Mouse (Mus musculus): ENCODE data around the gene Sapcd1. TPM values are rescaled to one million over a fixed set of nuclear protein-coding genes. Genes with fewer than 3 reads are reported as not detected.
A peak's percentile ranks its signal among the peaks of the same experiment; 100 is the strongest.
"Not testable (repeated sequence)": the region's sequence is repeated elsewhere in the genome, so short reads cannot be mapped to it uniquely, and the experiment has no call there.

Gene Sapcd1
- polyA plus RNA-seq, 1 experiment, result 0.94 TPM

GRCm38 (mm10) chr17:34996411-34997141 is 31.2 kb downstream of the Sapcd1 start:
- no peak overlapping the region for H3K27ac ChIP-seq (ENCODE audit: insufficient read depth, low read length)
- TF ChIP-seq POLR2A (IDR thresholded peaks at IDR 0.05; ENCODE audit: extremely low read depth, insufficient read depth, low read length) (no peak), CTCF (IDR thresholded peaks at IDR 0.05; ENCODE audit: extremely low read depth, insufficient read depth, low read length) (no peak)
- H3K4me1 ChIP-seq (ENCODE audit: control insufficient read depth, insufficient read depth, low read length), result no peaks in the 10 kb centered on the region

GRCm38 (mm10) chr17:34995927-34996326 is 31.9 kb downstream of the Sapcd1 start:
- H3K27ac ChIP-seq (ENCODE audit: insufficient read depth, low read length); H3K4me1 ChIP-seq (ENCODE audit: control insufficient read depth, insufficient read depth, low read length); H3K4me3 ChIP-seq (ENCODE audit: insufficient read depth, low read length): not testable (repeated sequence)

More at GRCm38 (mm10) chr17:34996411-34997141, 31.2 kb downstream of the Sapcd1 start:
- no peak overlapping the region for H3K4me3 ChIP-seq (ENCODE audit: insufficient read depth, low read length)

- not testable (repeated sequence) for H3K4me3 ChIP-seq (ENCODE audit: insufficient read depth, low read length); H3K27ac ChIP-seq (ENCODE audit: insufficient read depth, low read length); H3K4me1 ChIP-seq (ENCODE audit: control insufficient read depth, insufficient read depth, low read length)
Observed at GRCm38 (mm10) chr17:34995192-34995591, 32.6 kb downstream of the Sapcd1 start.

- no peak for TF ChIP-seq POLR2A (IDR thresholded peaks at IDR 0.05; ENCODE audit: extremely low read depth, insufficient read depth, low read length)
- no peak for TF ChIP-seq CTCF (IDR thresholded peaks at IDR 0.05; ENCODE audit: extremely low read depth, insufficient read depth, low read length)
- no peak overlapping the region for H3K27ac ChIP-seq (ENCODE audit: insufficient read depth, low read length)
- H3K4me1 ChIP-seq (ENCODE audit: control insufficient read depth, insufficient read depth, low read length), result no peaks in the 10 kb centered on the region
- H3K4me3 ChIP-seq (ENCODE audit: insufficient read depth, low read length), result no peak overlapping the region
Observed at GRCm38 (mm10) chr17:34994751-34995150, 33.1 kb downstream of the Sapcd1 start.

- TF ChIP-seq CTCF (IDR thresholded peaks at IDR 0.05; ENCODE audit: extremely low read depth, insufficient read depth, low read length), result peak; percentile 40; the same call in 1 of the 2 replicates
- no peak for TF ChIP-seq POLR2A (IDR thresholded peaks at IDR 0.05; ENCODE audit: extremely low read depth, insufficient read depth, low read length)
- Histone ChIP-seq H3K27ac (ENCODE audit: insufficient read depth, low read length) (no peak overlapping the region), H3K4me1 (ENCODE audit: control insufficient read depth, insufficient read depth, low read length) (no peaks in the 10 kb centered on the region), H3K4me3 (ENCODE audit: insufficient read depth, low read length) (no peak overlapping the region)
Observed at GRCm38 (mm10) chr17:34984218-34984617, 43.6 kb downstream of the Sapcd1 start.

- H3K27ac ChIP-seq (ENCODE audit: insufficient read depth, low read length), result no peak overlapping the region
- no peak for TF ChIP-seq POLR2A (IDR thresholded peaks at IDR 0.05; ENCODE audit: extremely low read depth, insufficient read depth, low read length)
- no peak for TF ChIP-seq CTCF (IDR thresholded peaks at IDR 0.05; ENCODE audit: extremely low read depth, insufficient read depth, low read length)
- no peaks in the 10 kb centered on the region for H3K4me1 ChIP-seq (ENCODE audit: control insufficient read depth, insufficient read depth, low read length)
- peak overlapping the region; percentile 62 for H3K4me3 ChIP-seq (ENCODE audit: insufficient read depth, low read length)
Observed at GRCm38 (mm10) chr17:34982328-34982727, 45.5 kb downstream of the Sapcd1 start.

- Histone ChIP-seq H3K4me1 (ENCODE audit: control insufficient read depth, insufficient read depth, low read length) (no peaks in the 10 kb centered on the region), H3K27ac (ENCODE audit: insufficient read depth, low read length) (peak within 1 kb of the TSS; percentile 97)
- TF ChIP-seq CTCF (IDR thresholded peaks at IDR 0.05; ENCODE audit: extremely low read depth, insufficient read depth, low read length), result no peak
- peak; percentile 93 for TF ChIP-seq POLR2A (IDR thresholded peaks at IDR 0.05; ENCODE audit: extremely low read depth, insufficient read depth, low read length)
Observed at GRCm38 (mm10) chr17:34981690-34982180, 46.1 kb downstream of the Sapcd1 start, which contains the start of gene Lsm2. Gene Lsm2, plus strand, starts transcription at chr17:34981862.

GRCm38 (mm10) chr17:34980655-34981054 is 47.2 kb downstream of the Sapcd1 start:
- Histone ChIP-seq H3K27ac (ENCODE audit: insufficient read depth, low read length) (peak overlapping the region; percentile 72; the same call in 1 of the 2 replicates), H3K4me3 (ENCODE audit: insufficient read depth, low read length) (peak overlapping the region; percentile 62; the same call in 1 of the 2 replicates), H3K4me1 (ENCODE audit: control insufficient read depth, insufficient read depth, low read length) (no peaks in the 10 kb centered on the region)
- TF ChIP-seq POLR2A (IDR thresholded peaks at IDR 0.05; ENCODE audit: extremely low read depth, insufficient read depth, low read length) (no peak), CTCF (IDR thresholded peaks at IDR 0.05; ENCODE audit: extremely low read depth, insufficient read depth, low read length) (peak; percentile 50)

More at GRCm38 (mm10) chr17:34981690-34982180, 46.1 kb downstream of the Sapcd1 start, which contains the start of gene Lsm2:
- H3K4me3 ChIP-seq (ENCODE audit: insufficient read depth, low read length), result peak within 1 kb of the TSS; percentile 62

GRCm38 (mm10) chr17:34979631-34980030 is 48.2 kb downstream of the Sapcd1 start:
- H3K4me1 ChIP-seq (ENCODE audit: control insufficient read depth, insufficient read depth, low read length), result no peaks in the 10 kb centered on the region
- no peak overlapping the region for H3K4me3 ChIP-seq (ENCODE audit: insufficient read depth, low read length)
- TF ChIP-seq CTCF (IDR thresholded peaks at IDR 0.05; ENCODE audit: extremely low read depth, insufficient read depth, low read length), result no peak
- TF ChIP-seq POLR2A (IDR thresholded peaks at IDR 0.05; ENCODE audit: extremely low read depth, insufficient read depth, low read length), result no peak
- H3K27ac ChIP-seq (ENCODE audit: insufficient read depth, low read length), result no peak overlapping the region

- no peak overlapping the region for H3K27ac ChIP-seq (ENCODE audit: insufficient read depth, low read length)
- no peaks in the 10 kb centered on the region for H3K4me1 ChIP-seq (ENCODE audit: control insufficient read depth, insufficient read depth, low read length)
- H3K4me3 ChIP-seq (ENCODE audit: insufficient read depth, low read length), result no peak overlapping the region
- TF ChIP-seq POLR2A (IDR thresholded peaks at IDR 0.05; ENCODE audit: extremely low read depth, insufficient read depth, low read length) (no peak), CTCF (IDR thresholded peaks at IDR 0.05; ENCODE audit: extremely low read depth, insufficient read depth, low read length) (no peak)
Observed at GRCm38 (mm10) chr17:34978239-34978638, 49.6 kb downstream of the Sapcd1 start.

All from cortical plate, adult 2 months (tissue).